In genomic region chr3:95818026-95818511, GRCm38 (mm10) we compare ENCODE assay signal across 7 mouse cellular contexts. TPM values are rescaled to one million over a fixed set of nuclear protein-coding genes. Genes with fewer than 3 reads are reported as not detected.
DNase-seq lines count a peak whose midpoint lies in the region; ATAC-seq and TF ChIP-seq lines count a peak whose summit lies in the region.

No protein-coding gene starts in this region.

- H3K4me3 ChIP-seq in erythroblast, embryonic 14.5 days (replicated peaks): peak overlapping the region; percentile 73
- peak overlapping the region; percentile 73 for H3K4me3 ChIP-seq in heart, postnatal 0 days (ENCODE audit: low read depth, low read length)

- peak overlapping the region; percentile 70 for H3K4me2 ChIP-seq in heart, postnatal 0 days (ENCODE audit: low read depth, low read length)

- TF ChIP-seq CTCF in brain, embryonic 14.5 days (IDR thresholded peaks at IDR 0.05; ENCODE audit: borderline replicate concordance, extremely low read depth, insufficient read depth, insufficient read length): no peak
- no peak for TF ChIP-seq CTCF in heart, postnatal 0 days (IDR thresholded peaks at IDR 0.05; ENCODE audit: low read depth)

- peak; percentile 76 for DNase-seq in NIH3T3 (ENCODE audit: low read depth)
- DNase-seq in brain, embryonic 14.5 days (ENCODE audit: low read depth): peak; percentile 59
- peak; percentile 44 for DNase-seq in heart, postnatal 0 days (ENCODE audit: low spot score)
- peak; percentile 62 to 76 for DNase-seq in kidney, postnatal 4 days
- DNase-seq in lung, postnatal 25 days (ENCODE audit: low spot score): peak; percentile 44
- DNase-seq in spleen, adult 12 weeks (ENCODE audit: low spot score): peak; percentile 16

- H3K9ac ChIP-seq in heart, postnatal 0 days (replicated peaks; ENCODE audit: low read depth, low read length): peak overlapping the region; percentile 90

- peaks cover 13% of the 10 kb centered on the region for H3K36me3 ChIP-seq in erythroblast, embryonic 14.5 days (ENCODE audit: control insufficient read depth)
- no peaks in the 10 kb centered on the region for H3K36me3 ChIP-seq in heart, postnatal 0 days (replicated peaks; ENCODE audit: control insufficient read depth, insufficient read depth, low read length)

- WGBS in heart, postnatal 0 days: 0% methylated on average over 21 of the region's 21 CpGs

- no peaks in the 10 kb centered on the region for H3K9me3 ChIP-seq in erythroblast, embryonic 14.5 days (ENCODE audit: control insufficient read depth, low read length)
- H3K9me3 ChIP-seq in heart, postnatal 0 days (replicated peaks; ENCODE audit: control insufficient read depth, low read length): no peaks in the 10 kb centered on the region

- H3K27me3 ChIP-seq in erythroblast, embryonic 14.5 days (ENCODE audit: control insufficient read depth): no peaks in the 10 kb centered on the region
- no peaks in the 10 kb centered on the region for H3K27me3 ChIP-seq in heart, postnatal 0 days (ENCODE audit: control insufficient read depth, insufficient read depth, low read length)

- no peak for TF ChIP-seq POLR2A in brain, embryonic 14.5 days (IDR thresholded peaks at IDR 0.05; ENCODE audit: borderline replicate concordance, extremely low read depth, insufficient read depth, insufficient read length, poor library complexity, severe bottlenecking)

- H3K4me1 ChIP-seq in erythroblast, embryonic 14.5 days (ENCODE audit: control insufficient read depth): peaks cover 48% of the 10 kb centered on the region
- H3K4me1 ChIP-seq in heart, postnatal 0 days (ENCODE audit: control insufficient read depth, insufficient read depth): peaks cover 20% of the 10 kb centered on the region

- H3K27ac ChIP-seq in heart, postnatal 0 days (ENCODE audit: low read depth): peak overlapping the region; percentile 99

- ATAC-seq in heart, postnatal 0 days (ENCODE audit: insufficient read depth, low read depth): no peak

- TF ChIP-seq EP300 in heart, postnatal 0 days (IDR thresholded peaks at IDR 0.05; ENCODE audit: low read depth): no peak

RNA-seq across cellular contexts. Expression of gene Rprd2, which starts 0.6 kb away (rescaled TPM):
- 22.8 and 31.4 TPM in 2 replicates for polyA plus RNA-seq in brain, embryonic 14.5 days (2012; rRNA removed)
- 0.52 and 0.66 TPM in 2 replicates for polyA plus RNA-seq in erythroblast, embryonic 14.5 days (2012)
- 25.6 and 28.8 TPM in 2 replicates for total RNA-seq in heart, postnatal 0 days (2014; rRNA removed; ENCODE audit: low replicate concordance)
- polyA plus RNA-seq in heart, postnatal 0 days (2015; fragmentation: Nextera tagmentation; extraction: Ambion mirVana): 15.8 and 20.8 TPM in 2 replicates

RNA-seq across cellular contexts. Expression of gene Prpf3, which starts 37.6 kb away (rescaled TPM):
- 35.6 and 37.4 TPM in 2 replicates for polyA plus RNA-seq in brain, embryonic 14.5 days (2012; rRNA removed)
- polyA plus RNA-seq in erythroblast, embryonic 14.5 days (2012): 1.3 and 1.6 TPM in 2 replicates
- total RNA-seq in heart, postnatal 0 days (2014; rRNA removed; ENCODE audit: low replicate concordance): 2.2 and 6.0 TPM in 2 replicates
- polyA plus RNA-seq in heart, postnatal 0 days (2015; fragmentation: Nextera tagmentation; extraction: Ambion mirVana): 15.8 and 16.3 TPM in 2 replicates

RNA-seq across cellular contexts. Expression of gene Mrps21, which starts 53.2 kb away (rescaled TPM):
- polyA plus RNA-seq in brain, embryonic 14.5 days (2012; rRNA removed): 148 and 152 TPM in 2 replicates
- 17.3 and 50.1 TPM in 2 replicates for polyA plus RNA-seq in erythroblast, embryonic 14.5 days (2012)
- 142 and 222 TPM in 2 replicates for total RNA-seq in heart, postnatal 0 days (2014; rRNA removed; ENCODE audit: low replicate concordance)
- 521 and 561 TPM in 2 replicates for polyA plus RNA-seq in heart, postnatal 0 days (2015; fragmentation: Nextera tagmentation; extraction: Ambion mirVana)

RNA-seq across cellular contexts. Expression of gene Tars2, which starts 58.1 kb away (rescaled TPM):
- polyA plus RNA-seq in brain, embryonic 14.5 days (2012; rRNA removed): 39.1 and 42.2 TPM in 2 replicates
- polyA plus RNA-seq in erythroblast, embryonic 14.5 days (2012): 1.7 and 2.6 TPM in 2 replicates
- total RNA-seq in heart, postnatal 0 days (2014; rRNA removed; ENCODE audit: low replicate concordance): 43.5 and 47.1 TPM in 2 replicates
- 30.0 and 30.3 TPM in 2 replicates for polyA plus RNA-seq in heart, postnatal 0 days (2015; fragmentation: Nextera tagmentation; extraction: Ambion mirVana)

Comparison
In these comparisons a context has a peak if more than half of its experiments do, and no peak if none do; other contexts are left out.
1. DNase-seq: peak in every context shown above with its lines; median percentile 76 in NIH3T3; 69 in kidney, postnatal 4 days; 59 in brain, embryonic 14.5 days; 44 in heart, postnatal 0 days; 44 in lung, postnatal 25 days; 16 in spleen, adult 12 weeks.
2. RNA of gene Rprd2, which starts 0.6 kb away (polyA plus RNA-seq): 22.8 to 31.4 TPM in brain, embryonic 14.5 days and 15.8 to 20.8 TPM in heart, postnatal 0 days; 0.52 to 0.66 TPM in erythroblast, embryonic 14.5 days; every median in the first group is over 10 times any median in the second.